Mouse (Mus musculus): ENCODE results near the gene Fblim1.

The Fblim1 gene

DNA sequence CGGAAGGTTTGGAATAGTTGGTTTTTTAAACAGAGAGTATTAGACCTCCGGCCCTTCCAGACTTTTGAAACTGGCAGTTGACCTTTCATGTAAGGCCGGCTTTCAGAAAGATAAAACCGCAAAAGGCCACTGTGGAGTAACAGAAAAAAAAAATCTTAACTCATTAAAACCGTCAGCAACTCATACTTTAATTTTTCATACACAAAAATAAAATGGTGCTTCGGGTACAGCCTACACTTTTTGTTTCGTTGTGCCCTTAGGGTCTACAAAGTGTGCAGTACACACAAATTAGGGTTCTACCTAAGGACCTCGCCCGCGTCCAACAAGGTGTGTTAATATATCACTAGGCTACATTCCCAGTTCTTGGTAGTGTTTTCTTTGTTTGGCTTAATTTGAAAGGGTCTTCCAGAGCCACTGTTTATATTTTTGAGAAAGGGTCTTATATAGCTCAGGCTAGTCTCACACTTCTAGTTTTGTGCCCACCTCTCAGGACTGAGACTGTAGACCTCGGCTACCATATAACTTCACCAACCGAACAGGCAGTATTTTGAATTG lies 66.6 kb downstream of the Fblim1 start:
- no peak for DNase-seq (ENCODE audit: low spot score in 2 of 2)

DNA sequence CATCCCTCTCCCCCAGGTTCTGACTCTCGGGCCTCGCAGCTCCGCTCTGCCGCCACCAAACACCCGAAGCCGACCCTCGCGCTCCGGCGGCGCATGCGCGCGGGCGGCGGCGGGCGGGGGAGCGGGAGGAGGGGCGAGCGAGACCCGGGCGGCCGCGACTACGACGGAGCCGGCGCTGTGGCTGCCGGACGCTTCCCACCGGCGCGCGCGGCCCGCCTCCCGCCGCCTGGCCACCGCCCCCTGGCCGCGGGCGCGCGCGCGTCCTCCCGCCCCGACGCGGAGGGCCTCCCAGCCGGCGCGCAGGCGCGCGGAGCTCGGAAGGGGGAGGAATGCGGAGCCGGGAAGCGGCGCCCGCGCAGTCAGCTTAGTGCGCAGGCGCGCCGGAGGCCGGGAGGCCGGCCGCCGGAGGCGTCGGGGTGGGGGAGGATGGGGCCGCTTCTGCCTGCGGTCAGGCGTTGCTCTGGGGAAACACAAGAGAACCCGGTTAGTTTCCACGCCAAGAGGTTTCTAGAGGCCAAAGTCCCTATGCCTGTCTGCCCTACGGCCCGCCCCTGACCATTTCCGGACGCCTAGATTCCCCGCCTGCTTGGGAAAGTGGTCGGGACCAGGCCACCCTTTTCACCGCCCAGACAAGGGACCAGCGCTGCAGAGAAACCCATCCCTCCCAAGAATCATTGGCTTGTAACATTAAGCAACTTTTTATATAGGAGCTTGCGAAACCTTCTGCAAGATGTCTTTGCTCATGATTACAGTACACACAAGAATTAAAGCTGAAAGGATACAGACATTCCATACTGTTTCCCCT lies 67.3 kb downstream of the Fblim1 start, which contains the start of gene Spen:
TSS of gene Spen (minus strand) at position 190 of the 805 bp plus-strand sequence.
- peak; percentile 88 to 95 for DNase-seq (ENCODE audit: low spot score in 2 of 2)

DNA sequence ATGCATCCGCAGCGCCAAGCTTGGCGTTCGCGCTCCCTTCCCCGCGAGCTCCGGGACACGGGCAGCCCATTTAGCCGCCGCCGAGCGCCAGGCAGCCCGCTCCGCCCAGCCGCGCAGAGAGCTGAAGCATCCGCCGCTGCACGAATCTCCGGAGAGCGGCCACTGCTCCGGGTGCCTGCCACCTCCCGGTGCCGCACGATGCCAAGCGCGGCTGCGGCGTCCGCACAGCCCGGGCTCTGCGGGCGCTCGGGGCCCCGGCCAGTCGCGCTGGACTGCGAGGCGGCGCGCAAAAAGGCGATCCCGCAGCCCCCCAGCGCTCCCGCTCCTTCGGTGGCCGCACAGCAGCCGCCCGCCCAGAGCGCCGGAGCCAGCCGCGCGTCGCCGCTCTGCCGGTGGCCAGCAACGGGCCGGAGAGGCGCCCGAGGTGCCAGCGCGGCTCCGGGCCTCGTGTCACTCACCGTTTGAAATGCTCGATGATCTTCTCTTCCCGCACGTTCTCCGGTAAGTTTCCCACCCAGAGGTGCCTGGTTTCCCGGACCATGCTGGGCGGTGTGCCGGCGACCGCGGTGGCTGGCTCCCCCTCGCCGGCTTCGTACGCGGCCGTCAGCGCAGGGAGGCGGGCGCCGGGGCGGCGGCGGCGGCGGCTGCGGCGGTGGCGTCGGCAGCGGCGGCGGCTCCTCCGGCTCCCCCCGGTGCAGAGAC lies 68.0 kb downstream of the Fblim1 start:
- peak; percentile 71 to 86 for DNase-seq (ENCODE audit: low spot score in 2 of 2)

DNA sequence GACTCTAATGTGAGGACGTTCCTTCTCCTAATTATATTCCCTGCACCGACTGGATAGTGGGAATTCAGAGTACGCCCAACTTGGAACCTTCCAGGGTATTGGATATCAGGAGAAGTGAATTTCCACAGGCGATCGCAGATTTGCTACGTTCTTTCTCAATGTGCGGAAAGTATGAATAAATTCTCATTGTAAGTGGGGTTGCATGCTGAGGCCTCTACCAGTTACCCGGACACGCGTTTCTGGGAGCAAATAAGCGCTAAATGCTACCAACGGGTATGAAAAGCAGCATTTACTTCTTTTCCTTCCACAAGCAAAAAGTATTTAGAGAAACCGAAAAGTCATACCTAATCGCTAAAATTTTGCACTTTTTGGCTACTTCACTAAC lies 68.7 kb downstream of the Fblim1 start:
- DNase-seq (ENCODE audit: low spot score in 2 of 2) = no peak

DNA sequence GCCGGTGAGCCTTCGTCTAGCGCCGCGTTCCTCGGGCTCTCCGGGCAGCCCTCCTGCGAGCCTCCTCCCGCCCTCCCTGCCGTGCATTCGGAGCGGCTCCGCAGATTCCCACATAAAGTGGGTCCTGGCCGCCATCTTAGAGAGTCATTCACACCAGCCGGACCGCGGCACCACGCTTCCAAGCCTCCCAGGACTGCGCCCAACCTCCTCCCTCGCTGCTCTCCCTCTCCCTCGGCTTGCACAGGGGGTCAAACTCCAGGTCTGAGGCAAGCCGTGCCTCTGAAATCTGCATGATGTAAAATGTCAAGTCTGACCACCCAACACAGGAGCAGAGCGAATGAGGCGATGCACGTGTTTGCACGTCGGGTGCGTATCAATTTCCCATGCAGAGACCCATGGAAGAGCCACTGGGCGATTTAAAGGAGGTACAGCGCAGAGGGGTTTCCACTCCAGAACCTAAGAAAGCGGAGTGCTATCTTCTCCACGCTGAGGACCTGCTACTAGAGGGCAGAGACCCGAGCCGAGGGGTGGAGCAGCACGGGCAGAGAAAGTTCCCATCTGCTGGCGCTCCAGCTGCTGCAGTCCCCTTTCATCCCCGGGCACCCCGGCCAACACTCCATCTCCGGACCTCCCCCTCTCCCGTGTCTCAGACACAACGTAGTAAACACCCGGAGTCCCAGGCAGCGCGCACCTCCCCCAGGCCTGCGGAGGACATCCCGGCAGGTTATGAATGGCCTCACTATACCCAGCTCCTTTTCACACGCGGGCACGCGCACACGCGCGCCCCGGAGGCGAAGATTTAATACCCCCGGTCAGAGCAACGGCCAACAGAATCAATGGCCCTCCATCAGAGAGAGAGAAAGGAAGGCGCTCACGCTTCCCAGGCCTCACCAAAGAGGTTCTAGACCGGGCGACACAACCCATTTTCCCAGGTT lies 69.3 kb downstream of the Fblim1 start:
- DNase-seq (ENCODE audit: low spot score in 2 of 2) = peak; percentile 65 to 76

DNA sequence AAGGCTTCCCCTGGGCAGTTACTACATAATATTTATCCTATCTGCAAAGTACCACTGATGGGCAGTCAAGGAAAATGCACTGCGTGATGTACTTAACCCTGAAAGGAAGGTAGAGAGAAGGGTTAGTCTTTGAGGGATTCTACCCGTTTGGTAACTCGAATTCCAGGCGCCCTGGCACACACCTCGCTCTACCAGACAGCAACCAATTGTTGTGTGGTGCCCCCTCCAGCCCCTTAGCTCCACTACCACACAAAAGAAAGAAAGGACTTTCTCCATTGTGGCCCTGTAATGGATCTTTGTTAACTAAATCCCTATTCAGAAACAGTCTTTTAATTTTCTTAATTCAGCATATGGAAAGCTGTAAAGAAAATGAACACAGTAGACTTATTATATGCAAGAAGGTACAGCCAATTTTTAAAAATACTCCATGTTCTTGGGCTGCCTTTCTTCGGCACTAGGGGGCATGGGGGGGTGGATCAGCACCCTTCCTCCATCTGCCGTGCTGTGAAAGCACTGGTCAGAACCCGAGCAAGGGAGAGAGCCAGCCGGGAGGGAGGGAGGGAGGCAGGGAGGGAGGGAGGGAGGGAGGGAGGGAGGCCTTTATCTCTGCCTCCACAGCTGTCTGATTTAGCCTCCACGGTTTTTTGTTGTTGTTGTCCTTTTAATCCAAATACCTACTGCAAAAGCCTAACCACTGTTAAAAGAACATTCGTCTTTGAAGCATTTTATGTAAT lies 70.8 kb downstream of the Fblim1 start:
- peak; percentile 44 to 80 for DNase-seq (ENCODE audit: low spot score in 2 of 2)

DNA sequence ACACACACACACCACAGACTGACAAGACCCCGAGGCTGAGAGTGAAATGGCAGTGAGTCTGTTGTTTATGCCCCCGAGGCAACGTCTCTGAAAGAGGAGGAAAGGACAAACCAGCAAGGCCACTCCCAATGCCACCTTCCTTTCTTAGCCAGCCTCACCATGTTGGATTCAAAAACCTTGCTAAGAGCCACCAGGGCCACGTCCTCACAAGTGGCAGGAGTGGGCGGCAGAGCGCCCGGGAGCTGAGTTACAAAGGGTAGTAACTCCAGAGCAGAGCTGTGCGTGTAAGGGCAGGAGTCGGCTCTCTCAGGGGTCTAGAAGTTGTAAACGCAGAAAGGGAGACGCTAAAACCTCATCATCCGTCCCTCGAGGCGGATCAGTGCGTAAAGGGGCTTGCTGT lies 74.9 kb downstream of the Fblim1 start:
- DNase-seq (ENCODE audit: low spot score in 2 of 2) = no peak

DNA sequence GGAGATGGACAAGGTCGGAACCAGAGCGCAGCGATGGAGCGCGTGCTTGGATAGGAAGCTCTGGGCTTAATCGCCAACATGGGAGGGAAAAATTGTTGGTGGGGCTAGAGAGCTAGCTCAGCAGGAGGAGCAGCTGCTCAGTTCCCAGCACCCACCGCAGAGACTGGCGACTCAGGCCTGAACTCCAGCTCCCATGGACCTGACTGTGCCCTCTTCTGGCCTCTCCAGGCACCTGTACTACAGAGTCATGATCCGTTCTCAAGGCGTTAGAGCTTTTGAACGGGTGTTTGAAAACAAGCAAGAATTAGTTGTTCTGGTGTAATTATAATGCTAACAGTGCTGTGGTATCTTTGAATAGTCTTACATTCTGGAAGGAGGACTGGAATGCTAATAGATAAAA lies 77.0 kb downstream of the Fblim1 start:
- DNase-seq (ENCODE audit: low spot score in 2 of 2) = no peak

DNA sequence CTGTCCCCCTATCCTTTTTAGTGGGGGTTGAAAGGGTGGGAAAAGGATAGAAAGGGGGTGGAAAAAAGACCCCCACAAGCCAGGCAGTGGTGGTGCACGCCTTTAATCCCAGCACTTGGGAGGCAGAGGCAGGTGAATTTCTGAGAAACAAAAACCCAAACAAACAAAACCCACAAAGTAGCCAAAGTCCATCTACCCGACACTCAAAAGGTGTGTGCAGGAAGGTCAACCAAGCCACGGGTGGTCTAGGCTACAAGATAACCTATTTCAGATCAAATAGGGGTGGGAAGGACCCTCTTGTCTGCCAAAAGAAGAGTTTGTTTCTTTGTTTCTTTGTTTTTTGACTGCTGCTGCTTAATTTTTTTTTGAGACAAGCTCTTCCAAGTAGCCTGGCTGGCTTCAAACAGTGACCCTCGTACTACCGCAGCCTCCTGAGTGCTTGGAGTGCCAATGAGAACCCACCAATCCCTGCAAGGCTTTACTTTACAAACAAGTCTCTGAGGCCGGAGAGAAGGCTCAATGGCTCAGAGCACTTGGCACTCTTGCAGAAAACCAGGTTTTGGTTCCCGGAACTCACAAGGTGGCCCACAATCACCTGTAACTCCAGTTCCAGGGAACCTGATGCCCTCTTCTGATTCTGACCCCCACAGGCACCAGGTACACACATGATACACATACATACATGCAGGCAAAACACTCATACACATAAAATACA lies 78.8 kb downstream of the Fblim1 start:
- no peak for DNase-seq (ENCODE audit: low spot score in 2 of 2)

Data from spleen, postnatal 10 days (tissue).